Mouse (Mus musculus) inflammation-experienced regulatory T-cells, adult 6 months (primary cell): ENCODE data around the gene Smg7. TPM values are rescaled to one million over a fixed set of nuclear protein-coding genes. Genes with fewer than 3 reads are reported as not detected.
A peak's percentile ranks its signal among the peaks of the same experiment; 100 is the strongest.
"Not testable (repeated sequence)": the region's sequence is repeated elsewhere in the genome, so short reads cannot be mapped to it uniquely, and the experiment has no call there.

ENCODE experiments used
- ATAC-seq: one replicate; pipeline ENCODE4 v1.8.0; 2017
- polyA plus RNA-seq, 3 experiments: library from polyadenylated mRNA; unstranded; fragments of 100-300 nt; shearing (Covaris generic); gene quantifications; one replicate each; pipeline ENCODE4 v1.2.1; 2017

Smg7 gene
- 10 to 100 TPM; 34.6 to 43.5 (median 38.8) TPM for polyA plus RNA-seq

GRCm38 (mm10) chr1:152901765-152902664, at the start of gene Smg7:
Gene Smg7, minus strand, starts transcription at chr1:152902646.
- ATAC-seq: no peak

GRCm38 (mm10) chr1:152942977-152943376, 40.5 kb upstream of the Smg7 start:
- ATAC-seq: no peak

- ATAC-seq: no peak
Observed at GRCm38 (mm10) chr1:152936365-152936764, 33.9 kb upstream of the Smg7 start.

- ATAC-seq: no peak
Observed at GRCm38 (mm10) chr1:152935476-152935875, 33.0 kb upstream of the Smg7 start.

- no peak for ATAC-seq
Observed at GRCm38 (mm10) chr1:152933962-152934361, 31.5 kb upstream of the Smg7 start.

GRCm38 (mm10) chr1:152921786-152922185, 19.3 kb upstream of the Smg7 start:
- no peak for ATAC-seq

GRCm38 (mm10) chr1:152917626-152918025, 15.2 kb upstream of the Smg7 start:
- no peak for ATAC-seq

- no peak for ATAC-seq
Observed at GRCm38 (mm10) chr1:152916936-152917335, 14.5 kb upstream of the Smg7 start.

- no peak for ATAC-seq
Observed at GRCm38 (mm10) chr1:152915766-152916165, 13.3 kb upstream of the Smg7 start.

GRCm38 (mm10) chr1:152913483-152914460, 11.3 kb upstream of the Smg7 start:
- no peak for ATAC-seq

GRCm38 (mm10) chr1:152904469-152904868, 2.0 kb upstream of the Smg7 start:
- ATAC-seq: peak; percentile 66

GRCm38 (mm10) chr1:152903591-152904135, 1.2 kb upstream of the Smg7 start:
- peak; percentile 14 for ATAC-seq

GRCm38 (mm10) chr1:152902665-152903516, 445 bp upstream of the Smg7 start:
- peak; percentile 66 for ATAC-seq

- no peak for ATAC-seq
Observed at GRCm38 (mm10) chr1:152901419-152901764, 1.1 kb downstream of the Smg7 start.

- not testable (repeated sequence) for ATAC-seq
Observed at GRCm38 (mm10) chr1:152888086-152888485, 14.4 kb downstream of the Smg7 start.

- ATAC-seq: no peak
Observed at GRCm38 (mm10) chr1:152871031-152871430, 31.4 kb downstream of the Smg7 start.

GRCm38 (mm10) chr1:152869901-152870300, 32.5 kb downstream of the Smg7 start:
- no peak for ATAC-seq

- no peak for ATAC-seq
Observed at GRCm38 (mm10) chr1:152846856-152847255, 55.6 kb downstream of the Smg7 start.

- no peak for ATAC-seq
Observed at GRCm38 (mm10) chr1:152845211-152845730, 57.2 kb downstream of the Smg7 start.

- no peak for ATAC-seq
Observed at GRCm38 (mm10) chr1:152844634-152845033, 57.8 kb downstream of the Smg7 start.

- ATAC-seq: peak; percentile 25
Observed at GRCm38 (mm10) chr1:152841057-152841456, 61.4 kb downstream of the Smg7 start.

- ATAC-seq: no peak
Observed at GRCm38 (mm10) chr1:152840343-152840742, 62.1 kb downstream of the Smg7 start.
